Mouse (Mus musculus): Measurements from ENCODE around the gene Plin2.
A peak's percentile ranks its signal among the peaks of the same experiment; 100 is the strongest.
"Not testable (repeated sequence)": the region's sequence is repeated elsewhere in the genome, so short reads cannot be mapped to it uniquely, and the experiment has no call there.

The Plin2 gene

GRCm38 (mm10) chr4:86626496-86626895, 43.4 kb downstream of the Plin2 start:
- not testable (repeated sequence) for DNase-seq (ENCODE audit: low spot score)

- DNase-seq (ENCODE audit: low spot score): no peak
Observed at GRCm38 (mm10) chr4:86625463-86625862, 44.4 kb downstream of the Plin2 start.

- not testable (repeated sequence) for DNase-seq (ENCODE audit: low spot score)
Observed at GRCm38 (mm10) chr4:86622532-86622931, 47.3 kb downstream of the Plin2 start.

GRCm38 (mm10) chr4:86622116-86622515, 47.7 kb downstream of the Plin2 start:
- no peak for DNase-seq (ENCODE audit: low spot score)

- DNase-seq (ENCODE audit: low spot score): no peak
Observed at GRCm38 (mm10) chr4:86620506-86620905, 49.4 kb downstream of the Plin2 start.

GRCm38 (mm10) chr4:86612289-86612620, 57.6 kb downstream of the Plin2 start:
- DNase-seq (ENCODE audit: low spot score): no peak

- DNase-seq (ENCODE audit: low spot score): peak; percentile 79
Observed at GRCm38 (mm10) chr4:86611524-86612288, 58.2 kb downstream of the Plin2 start, which contains the start of gene Haus6. Gene Haus6, minus strand, starts transcription at chr4:86612055.
